Mouse (Mus musculus) ES-Bruce4 (cell line): ENCODE data around the gene Mrgpra2a. TPM values are rescaled to one million over a fixed set of nuclear protein-coding genes. Genes with fewer than 3 reads are reported as not detected.
"Not testable (repeated sequence)": the region's sequence is repeated elsewhere in the genome, so short reads cannot be mapped to it uniquely, and the experiment has no call there.

Experiments used
- H3K27ac ChIP-seq: 2 replicates; pipeline ENCODE4 v1.5.1; 2012; ENCODE audit warnings: low read length, inconsistent platforms; ENCODE audit not compliant: insufficient read depth
- H3K27me3 ChIP-seq: 2 replicates; pipeline ENCODE4 v1.6.1; 2012; ENCODE audit warnings: mild to moderate bottlenecking, low read length, inconsistent platforms; ENCODE audit not compliant: control insufficient read depth, poor library complexity, insufficient read depth, severe bottlenecking
- H3K36me3 ChIP-seq: 2 replicates; pipeline ENCODE4 v1.6.1; 2012; ENCODE audit warnings: inconsistent platforms, mild to moderate bottlenecking, low read length, moderate library complexity; ENCODE audit not compliant: control insufficient read depth, poor library complexity, insufficient read depth, severe bottlenecking
- H3K4me1 ChIP-seq: one replicate; pipeline ENCODE4 v1.8.1; 2011; ENCODE audit warnings: low read length; ENCODE audit not compliant: control insufficient read depth, insufficient read depth
- H3K4me3 ChIP-seq: 2 replicates; pipeline ENCODE4 v1.5.1; 2011; ENCODE audit warnings: low read depth, mild to moderate bottlenecking, low read length
- H3K9ac ChIP-seq: 2 replicates; pipeline ENCODE4 v1.6.1; 2012; ENCODE audit warnings: low read depth, mild to moderate bottlenecking, inconsistent platforms; ENCODE audit not compliant: poor library complexity, severe bottlenecking
- H3K9me3 ChIP-seq: replicated peaks from 2 replicates; pipeline ENCODE4 v1.6.1; 2012; ENCODE audit warnings: mild to moderate bottlenecking, low read length, inconsistent platforms; ENCODE audit not compliant: control insufficient read depth, poor library complexity, insufficient read depth, severe bottlenecking
- polyA plus RNA-seq: library from polyadenylated mRNA; stranded (reverse); fragments of >200 nt; gene quantifications from 2 replicates; pipeline ENCODE4 v1.2.4, GENCODE M21; 2011; ENCODE audit warnings: low read depth; ENCODE audit not compliant: missing spikeins, insufficient read depth, insufficient read length

Gene Mrgpra2a
- polyA plus RNA-seq: not detected in 2 replicates

- H3K4me1 ChIP-seq, H3K9ac ChIP-seq, H3K36me3 ChIP-seq, H3K4me3 ChIP-seq, H3K27me3 ChIP-seq, H3K27ac ChIP-seq, H3K9me3 ChIP-seq: not testable (repeated sequence)
Observed at GRCm38 (mm10) chr7:47452015-47452414, at the start of gene Mrgpra2a. TSS of gene Mrgpra2a (minus strand) at chr7:47452139.

- H3K27me3 ChIP-seq, H3K4me3 ChIP-seq, H3K9me3 ChIP-seq, H3K4me1 ChIP-seq, H3K36me3 ChIP-seq, H3K27ac ChIP-seq, H3K9ac ChIP-seq: not testable (repeated sequence)
Observed at GRCm38 (mm10) chr7:47491266-47491665, 39.3 kb upstream of the Mrgpra2a start.

DNA sequence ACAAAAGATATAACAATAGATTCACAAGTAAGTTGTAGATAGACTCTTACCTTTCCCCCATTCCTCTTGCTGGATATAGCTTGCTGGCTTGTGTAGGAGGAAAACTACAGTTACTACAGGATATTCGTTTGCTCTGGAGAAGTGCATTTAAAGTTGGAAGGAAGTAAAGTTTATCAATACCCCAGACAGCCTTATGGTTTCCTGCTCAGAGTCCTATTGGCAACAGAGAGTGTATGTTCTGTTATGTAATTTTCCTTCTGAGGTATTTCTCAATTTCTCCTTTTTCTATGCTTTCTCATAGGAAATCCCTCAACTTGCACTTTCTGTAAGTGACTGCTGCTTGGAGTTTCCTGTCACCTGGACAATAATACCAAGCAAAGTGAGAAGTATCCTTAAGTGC is 37.5 kb upstream of the Mrgpra2a start:
- H3K9ac ChIP-seq, H3K27ac ChIP-seq: not testable (repeated sequence)

DNA sequence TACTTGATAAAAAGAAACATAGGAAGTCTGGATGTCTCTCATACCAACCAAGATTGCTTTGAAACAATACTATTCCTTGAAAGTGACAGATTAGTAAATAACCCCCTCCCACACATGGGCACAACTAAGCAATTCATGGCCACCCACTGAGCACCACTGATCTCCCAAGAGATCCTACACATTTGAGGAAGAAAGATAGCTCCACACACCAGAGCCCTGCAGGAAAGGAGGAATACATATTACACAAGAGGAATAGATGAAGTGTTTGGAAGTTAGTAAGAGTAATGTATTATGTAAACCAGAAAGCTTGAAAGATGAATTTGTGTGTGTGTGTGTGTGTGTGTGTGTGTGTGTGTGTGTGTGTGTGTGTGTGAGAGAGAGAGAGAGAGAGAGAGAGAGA is 31.2 kb upstream of the Mrgpra2a start:
- H3K9me3 ChIP-seq, H3K4me3 ChIP-seq, H3K9ac ChIP-seq, H3K27ac ChIP-seq, H3K36me3 ChIP-seq, H3K27me3 ChIP-seq, H3K4me1 ChIP-seq: not testable (repeated sequence)

More for the DNA sequence above, 37.5 kb upstream of the Mrgpra2a start:
- H3K9me3 ChIP-seq, H3K36me3 ChIP-seq, H3K27me3 ChIP-seq, H3K4me1 ChIP-seq, H3K4me3 ChIP-seq: not testable (repeated sequence)

GRCm38 (mm10) chr7:47473904-47474303 is 22.0 kb upstream of the Mrgpra2a start:
- not testable (repeated sequence) for H3K36me3 ChIP-seq, H3K9me3 ChIP-seq, H3K27ac ChIP-seq, H3K4me1 ChIP-seq, H3K4me3 ChIP-seq, H3K27me3 ChIP-seq, H3K9ac ChIP-seq

DNA sequence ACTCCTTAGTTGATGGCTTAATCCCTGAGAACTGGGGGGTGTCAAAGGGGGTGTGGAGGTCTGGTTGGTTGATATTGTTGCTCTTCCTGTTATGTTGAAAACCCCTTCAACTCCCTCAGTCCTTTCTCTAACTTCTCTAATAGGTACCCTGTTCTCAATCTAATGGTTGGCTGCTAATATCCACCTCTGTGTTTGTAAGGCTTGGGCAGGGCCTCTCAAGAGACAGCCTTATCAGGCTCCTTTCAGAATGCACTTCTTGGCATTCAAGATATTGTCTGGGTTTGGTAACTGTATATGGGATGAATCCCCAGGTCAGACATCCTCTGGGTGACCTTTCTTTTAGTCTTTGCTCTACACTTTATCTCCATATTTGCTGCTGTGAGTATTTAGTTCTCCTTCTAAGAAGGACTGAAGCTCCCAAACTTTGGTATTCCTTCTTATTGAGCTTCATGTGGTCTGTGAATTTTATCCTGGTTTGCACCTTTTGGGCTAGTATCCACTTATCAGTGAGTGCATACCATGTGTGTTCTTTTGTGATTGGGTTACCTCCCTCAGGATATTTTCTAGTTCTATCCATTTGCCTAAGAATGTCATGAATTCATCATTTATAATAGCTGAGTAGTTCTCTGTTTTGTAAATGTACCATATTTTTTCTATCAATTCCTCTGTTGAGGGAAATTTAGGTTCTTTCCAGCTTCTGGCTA is 13.5 kb upstream of the Mrgpra2a start:
- not testable (repeated sequence) for H3K27me3 ChIP-seq, H3K9ac ChIP-seq, H3K36me3 ChIP-seq, H3K4me3 ChIP-seq, H3K9me3 ChIP-seq, H3K4me1 ChIP-seq, H3K27ac ChIP-seq

DNA sequence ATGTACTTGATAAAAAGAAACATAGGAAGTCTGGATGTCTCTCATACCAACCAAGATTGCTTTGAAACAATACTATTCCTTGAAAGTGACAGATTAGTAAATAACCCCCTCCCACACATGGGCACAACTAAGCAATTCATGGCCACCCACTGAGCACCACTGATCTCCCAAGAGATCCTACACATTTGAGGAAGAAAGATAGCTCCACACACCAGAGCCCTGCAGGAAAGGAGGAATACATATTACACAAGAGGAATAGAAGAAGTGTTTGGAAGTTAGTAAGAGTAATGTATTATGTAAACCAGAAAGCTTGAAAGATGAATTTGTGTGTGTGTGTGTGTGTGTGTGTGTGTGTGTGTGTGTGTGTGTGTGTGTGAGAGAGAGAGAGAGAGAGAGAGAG is 6.2 kb downstream of the Mrgpra2a start:
- H3K9ac ChIP-seq, H3K27me3 ChIP-seq, H3K4me3 ChIP-seq, H3K9me3 ChIP-seq, H3K36me3 ChIP-seq, H3K4me1 ChIP-seq, H3K27ac ChIP-seq: not testable (repeated sequence)

GRCm38 (mm10) chr7:47436463-47436862 is 15.5 kb downstream of the Mrgpra2a start:
- not testable (repeated sequence) for H3K4me1 ChIP-seq, H3K9me3 ChIP-seq, H3K9ac ChIP-seq, H3K36me3 ChIP-seq, H3K4me3 ChIP-seq, H3K27ac ChIP-seq, H3K27me3 ChIP-seq

- H3K9ac ChIP-seq, H3K4me1 ChIP-seq, H3K9me3 ChIP-seq, H3K4me3 ChIP-seq, H3K36me3 ChIP-seq, H3K27ac ChIP-seq, H3K27me3 ChIP-seq: not testable (repeated sequence)
Observed at GRCm38 (mm10) chr7:47427815-47428508, 24.0 kb downstream of the Mrgpra2a start.
